Mouse (Mus musculus): ENCODE results near the gene Sycn. TPM values are rescaled to one million over a fixed set of nuclear protein-coding genes. Genes with fewer than 3 reads are reported as not detected.

The Sycn gene
- total and polyA plus RNA-seq, 3 experiments: not detected

DNA sequence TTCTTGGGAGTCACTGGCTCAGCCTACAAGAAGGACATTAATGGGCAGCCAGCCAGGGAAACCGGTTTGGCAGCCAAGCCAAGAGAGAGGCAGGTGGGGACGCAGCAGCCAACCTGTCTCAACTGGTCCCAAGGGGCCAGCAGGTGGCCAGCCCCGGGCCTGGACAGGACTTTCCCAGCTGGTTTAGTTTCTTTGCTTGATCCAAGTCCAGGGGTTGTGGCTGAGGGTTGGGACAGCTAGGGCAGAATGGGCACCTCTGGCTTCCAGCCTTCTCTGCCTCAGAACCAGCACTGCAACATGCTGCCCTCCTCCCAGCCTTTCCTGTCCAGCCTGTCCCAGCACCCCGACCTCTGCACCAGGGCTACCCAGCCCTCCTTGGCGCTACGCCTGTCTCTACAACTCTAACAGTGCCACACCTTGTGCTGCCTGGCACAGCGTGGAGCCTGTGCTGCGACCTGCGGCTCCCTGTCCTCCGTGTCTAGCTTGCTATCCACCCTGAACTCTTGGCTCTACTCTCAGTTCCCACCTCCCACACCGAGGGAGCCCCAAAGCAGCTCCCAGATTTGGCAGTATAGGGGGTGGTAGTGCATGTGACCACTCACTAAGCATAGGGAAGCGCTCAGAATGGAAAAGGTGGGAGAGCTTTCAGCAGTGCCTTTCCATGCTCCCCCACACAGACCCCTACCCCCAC lies 29.8 kb downstream of the Sycn start:
- no peaks in the 10 kb centered on the region for H3K27me3 ChIP-seq (ENCODE audit: control insufficient read depth in 1 of 2, insufficient read depth in 2 of 2, low read length in 2 of 2)
- H3K4me1 ChIP-seq (ENCODE audit: control insufficient read depth in 1 of 2, insufficient read depth in 2 of 2, low read length in 2 of 2): peaks cover 0 to 3% of the 10 kb centered on the region in 2 experiments; a peak in 1 of 4 replicates
- H3K9ac ChIP-seq (ENCODE audit: control insufficient read depth, low read depth, low read length, poor library complexity, severe bottlenecking): no peak overlapping the region
- H3K9me3 ChIP-seq (replicated peaks; ENCODE audit: insufficient read depth, low read length): no peaks in the 10 kb centered on the region
- H3K4me3 ChIP-seq (ENCODE audit: control insufficient read depth in 1 of 2, insufficient read depth in 1 of 2, low read depth in 2 of 2, low read length in 2 of 2): no peak overlapping the region
- TF ChIP-seq BHLHE40 (IDR thresholded peaks at IDR 0.05; ENCODE audit: borderline replicate concordance, low read depth, low read length) (no peak), ZKSCAN1 (IDR thresholded peaks at IDR 0.05; ENCODE audit: low read depth, low read length) (no peak), UBTF (IDR thresholded peaks at IDR 0.05; ENCODE audit: borderline replicate concordance, insufficient read depth, low read depth, low read length) (no peak), MYB (IDR thresholded peaks at IDR 0.05; ENCODE audit: low read depth, low read length) (no peak), TCF12 (IDR thresholded peaks at IDR 0.05; ENCODE audit: low read depth, low read length) (no peak), MXI1 (IDR thresholded peaks at IDR 0.05; ENCODE audit: low read depth, low read length) (no peak), TAL1 (IDR thresholded peaks at IDR 0.05; ENCODE audit: low read length) (no peak), KAT2A (conservative IDR thresholded peaks at IDR 0.05; ENCODE audit: low read depth, low read length) (no peak), ZMIZ1 (IDR thresholded peaks at IDR 0.05; ENCODE audit: low read depth, low read length) (no peak), SIN3A (IDR thresholded peaks at IDR 0.05; ENCODE audit: low read length) (no peak), MYC (IDR thresholded peaks at IDR 0.05; ENCODE audit: low read depth, low read length) (no peak), GABPA (IDR thresholded peaks at IDR 0.05; ENCODE audit: low read depth, low read length) (no peak), JUND (IDR thresholded peaks at IDR 0.05; ENCODE audit: low read depth, low read length) (no peak), POLR2AphosphoS2 (IDR thresholded peaks at IDR 0.05; ENCODE audit: low read length) (no peak), POLR2A (IDR thresholded peaks at IDR 0.05; ENCODE audit: control insufficient read depth in 1 of 2, insufficient read depth in 1 of 2, low read depth in 1 of 2, low read length in 2 of 2, poor library complexity in 1 of 2) (no peak), USF1 (IDR thresholded peaks at IDR 0.05; ENCODE audit: low read depth, low read length) (no peak), MAFK (IDR thresholded peaks at IDR 0.05; ENCODE audit: borderline replicate concordance, low read depth, low read length) (no peak)
- no peak for DNase-seq (ENCODE audit: low read depth, low spot score)
- H3K36me3 ChIP-seq (ENCODE audit: control insufficient read depth in 1 of 2, insufficient read depth in 2 of 2, low read length in 2 of 2): no peaks in the 10 kb centered on the region; a peak in 1 of 4 replicates
- H3K27ac ChIP-seq (ENCODE audit: control insufficient read depth, low read depth, low read length): no peak overlapping the region
- no peaks in the 10 kb centered on the region for H3K79me2 ChIP-seq (ENCODE audit: control insufficient read depth, insufficient read depth, low read length, poor library complexity)

DNA sequence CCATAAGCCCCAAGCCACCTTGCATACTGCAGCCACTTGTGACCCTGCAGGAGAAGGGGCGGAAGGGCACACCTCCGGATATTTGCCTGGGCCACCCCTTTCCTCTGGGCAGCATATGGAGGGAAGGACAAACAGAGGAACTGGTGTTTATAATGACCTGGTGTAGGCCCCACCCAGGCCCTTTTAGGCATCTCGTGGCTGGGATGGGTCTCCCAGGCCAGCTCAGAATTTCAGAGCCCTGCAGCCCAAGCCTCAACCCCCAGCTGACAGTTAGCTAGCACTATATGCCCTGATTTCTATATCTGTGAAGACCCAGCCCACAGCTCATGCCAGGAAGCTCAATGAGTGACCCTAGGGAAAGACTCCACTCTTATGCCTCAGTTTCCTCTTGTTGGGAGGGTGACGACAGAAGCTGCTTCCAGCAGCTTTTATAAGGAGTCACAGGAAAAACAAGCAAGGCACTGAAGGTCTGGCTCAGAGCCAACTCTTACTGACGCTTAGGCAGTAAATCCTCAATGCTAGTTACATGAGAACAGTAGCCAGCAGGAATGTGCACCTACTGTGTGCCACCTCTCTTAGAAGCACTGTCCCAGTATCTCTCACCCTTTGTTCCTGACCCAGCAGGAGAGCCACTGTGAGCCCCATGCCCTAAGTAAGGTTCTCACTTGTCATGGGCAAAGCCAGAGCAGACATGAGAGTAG lies 30.4 kb downstream of the Sycn start:
- peaks cover 0 to 4% of the 10 kb centered on the region in 2 experiments; a peak in 1 of 4 replicates for H3K4me1 ChIP-seq (ENCODE audit: control insufficient read depth in 1 of 2, insufficient read depth in 2 of 2, low read length in 2 of 2)
- DNase-seq (ENCODE audit: low read depth, low spot score): peak; percentile 19
- no peak overlapping the region for H3K27ac ChIP-seq (ENCODE audit: control insufficient read depth, low read depth, low read length)
- H3K79me2 ChIP-seq (ENCODE audit: control insufficient read depth, insufficient read depth, low read length, poor library complexity): no peaks in the 10 kb centered on the region
- no peak overlapping the region for H3K9ac ChIP-seq (ENCODE audit: control insufficient read depth, low read depth, low read length, poor library complexity, severe bottlenecking)
- H3K27me3 ChIP-seq (ENCODE audit: control insufficient read depth in 1 of 2, insufficient read depth in 2 of 2, low read length in 2 of 2): no peaks in the 10 kb centered on the region
- TF ChIP-seq ZKSCAN1 (IDR thresholded peaks at IDR 0.05; ENCODE audit: low read depth, low read length) (peak; percentile 87), TCF12 (IDR thresholded peaks at IDR 0.05; ENCODE audit: low read depth, low read length) (no peak)
- H3K36me3 ChIP-seq (ENCODE audit: control insufficient read depth in 1 of 2, insufficient read depth in 2 of 2, low read length in 2 of 2): no peaks in the 10 kb centered on the region; a peak in 1 of 4 replicates
- no peaks in the 10 kb centered on the region for H3K9me3 ChIP-seq (replicated peaks; ENCODE audit: insufficient read depth, low read length)
- H3K4me3 ChIP-seq (ENCODE audit: control insufficient read depth in 1 of 2, insufficient read depth in 1 of 2, low read depth in 2 of 2, low read length in 2 of 2): no peak overlapping the region

Data from MEL (cell line).